Mouse (Mus musculus) c-Kit-negative CD71-positive TER-119-positive erythroid progenitor cells, embryonic 14.5 days (primary cell): ENCODE measurements around the gene Nfe2.
"Not testable (repeated sequence)": the region's sequence is repeated elsewhere in the genome, so short reads cannot be mapped to it uniquely, and the experiment has no call there.

Source experiments
- DNase-seq: peaks from one replicate; pipeline ENCODE4 v3.0.0-alpha.2; 2013; ENCODE audit warnings: low read depth, low spot score

Nfe2 gene

DNA sequence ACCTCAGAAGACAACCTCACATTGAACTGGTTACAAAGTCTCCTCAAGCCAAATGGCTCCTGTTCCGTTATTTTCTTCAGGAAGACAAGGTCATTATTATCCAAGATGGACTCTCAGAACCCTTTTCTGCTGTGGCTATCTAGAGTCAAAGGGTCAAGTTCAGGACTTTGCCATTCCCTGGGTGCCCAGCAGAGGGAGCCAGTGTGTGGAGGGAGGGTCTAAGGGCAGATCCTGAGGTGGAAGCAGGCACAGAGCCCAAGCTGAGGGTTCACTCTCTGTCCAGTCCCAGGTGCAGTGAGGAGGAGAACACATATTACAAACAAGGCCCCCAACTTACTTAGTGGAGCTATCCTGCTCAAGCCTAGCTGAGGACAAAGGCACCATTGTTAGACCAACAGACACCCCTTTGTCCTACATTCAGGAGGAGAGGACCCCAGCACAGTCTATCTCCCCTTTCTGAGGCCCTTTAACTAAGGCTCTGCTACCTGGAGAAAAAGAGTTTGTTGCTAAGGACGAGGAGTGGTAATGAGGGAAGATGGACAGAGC lies 7.9 kb downstream of the Nfe2 start:
- no peak for DNase-seq

DNA sequence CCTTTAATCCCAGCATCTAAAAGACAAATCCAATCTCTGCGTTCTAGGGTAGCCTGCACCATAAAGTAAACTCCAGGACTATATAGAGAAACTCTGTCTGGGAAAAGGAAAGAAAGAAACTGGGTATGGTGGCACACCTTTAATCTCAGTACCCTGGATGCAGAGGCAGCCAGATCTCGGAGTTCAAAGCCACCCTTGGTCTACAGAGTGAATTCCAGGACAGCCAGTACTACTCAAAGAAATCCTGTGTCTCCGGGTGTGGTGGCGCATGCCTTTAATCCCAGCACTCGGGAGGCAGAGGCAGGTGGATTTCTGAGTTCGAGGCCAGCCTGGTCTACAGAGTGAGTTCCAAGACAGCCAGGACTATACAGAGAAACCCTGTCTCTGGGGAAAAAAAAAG lies 8.7 kb downstream of the Nfe2 start:
- DNase-seq = not testable (repeated sequence)

DNA sequence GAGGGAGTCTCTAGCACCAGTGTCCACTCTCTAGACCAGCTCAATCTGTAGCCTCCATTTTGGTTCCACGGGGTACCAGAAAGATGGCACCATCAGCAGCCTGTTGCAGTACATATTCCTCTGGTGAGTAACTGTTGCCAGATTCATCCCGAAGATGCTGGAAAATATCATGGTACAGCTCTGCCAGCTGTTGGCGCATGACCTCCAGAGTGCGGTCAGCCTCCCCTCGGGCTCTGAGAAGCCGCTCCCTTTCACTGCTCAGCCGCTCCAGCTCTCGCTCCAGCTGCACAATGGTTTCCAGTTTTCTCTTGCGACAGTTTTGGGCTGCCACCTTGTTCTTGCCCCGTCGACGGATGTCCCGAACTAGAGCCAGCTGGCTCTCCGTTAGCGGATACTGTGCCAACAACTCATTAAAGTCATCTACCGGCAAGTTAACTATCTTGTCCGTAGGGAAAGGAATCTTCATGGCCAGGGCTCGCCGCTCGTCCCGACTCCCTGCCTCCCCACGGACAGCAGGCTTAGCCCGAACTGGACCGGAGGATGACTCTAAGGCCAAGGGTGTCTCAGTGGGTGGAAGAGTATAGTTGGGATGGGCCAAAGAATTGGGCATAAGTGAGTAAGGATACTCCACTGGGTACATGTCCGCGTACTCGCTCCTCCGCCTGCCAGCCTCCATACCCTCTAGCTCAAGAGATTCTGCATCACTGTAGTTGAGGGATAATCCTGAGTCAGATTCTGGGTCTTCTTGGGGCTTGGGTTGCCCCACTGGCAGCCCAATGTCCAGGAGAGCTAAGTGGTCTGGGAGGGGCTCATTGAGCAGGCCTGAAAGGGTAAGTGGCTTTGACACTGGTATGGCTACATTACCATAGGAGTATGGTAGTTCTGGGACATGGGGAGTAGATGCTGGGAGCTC lies 9.5 kb downstream of the Nfe2 start:
- no peak for DNase-seq

DNA sequence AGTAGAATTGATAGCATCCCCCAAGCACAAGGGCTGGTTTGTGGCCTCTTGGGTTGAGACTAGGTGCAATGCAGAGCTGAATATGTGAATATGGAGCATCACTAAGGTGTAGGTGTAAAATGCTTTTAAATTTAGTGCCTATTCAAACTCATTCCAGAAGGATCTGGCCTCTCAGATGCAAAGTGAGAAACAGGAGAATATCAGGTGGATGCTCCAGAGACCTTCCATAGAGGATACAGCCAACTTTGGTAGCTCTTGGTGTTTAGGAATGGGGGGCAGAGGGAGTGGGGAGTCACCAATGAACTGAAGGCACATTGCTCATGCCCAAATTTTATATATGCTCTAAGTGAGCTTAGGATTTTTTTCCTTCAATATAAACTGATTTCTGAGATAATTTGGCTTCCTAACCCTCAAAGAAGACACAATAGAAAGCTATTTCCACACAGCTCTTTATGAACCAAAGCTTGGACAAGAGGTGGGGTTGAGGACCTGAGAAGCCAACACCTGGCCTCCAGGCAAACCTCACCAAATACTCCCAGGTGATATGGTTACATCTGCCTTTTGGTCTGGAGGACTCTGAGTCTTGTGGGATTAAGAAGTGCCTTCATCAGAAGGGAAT lies 10.3 kb downstream of the Nfe2 start:
- DNase-seq = no peak

DNA sequence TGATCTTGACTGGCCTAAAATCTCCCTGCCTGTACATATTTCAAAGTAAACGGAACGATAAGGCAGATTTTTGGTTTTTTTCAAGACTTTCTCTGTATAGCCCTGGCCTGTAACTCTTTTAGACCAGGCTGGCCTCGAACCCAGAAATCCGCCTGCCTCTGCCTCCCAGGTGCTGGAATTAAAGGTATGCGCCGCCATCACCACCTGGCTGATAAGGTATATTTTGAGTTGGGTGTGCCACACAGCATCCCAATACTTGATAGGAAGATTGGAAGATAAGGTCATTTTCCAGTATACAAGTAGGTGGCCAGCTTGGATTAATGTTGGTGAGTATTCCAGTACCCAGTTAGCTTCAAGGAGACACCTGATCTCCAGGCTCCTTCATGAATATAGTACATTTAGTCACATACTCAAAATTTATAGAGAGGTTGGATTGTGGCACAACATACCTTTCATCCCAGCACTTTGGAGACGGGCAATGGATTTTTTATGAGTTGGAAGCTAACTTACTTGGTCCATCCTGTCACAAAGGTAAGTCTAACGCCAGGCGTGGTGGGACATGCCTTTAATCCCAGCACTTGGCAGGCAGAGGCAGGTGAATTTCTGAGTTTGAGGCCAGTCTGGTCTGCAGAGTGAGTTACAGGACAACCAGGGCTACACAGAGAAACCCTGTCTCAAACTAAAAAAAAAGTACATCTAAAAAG lies 11.0 kb downstream of the Nfe2 start:
- DNase-seq = no peak

DNA sequence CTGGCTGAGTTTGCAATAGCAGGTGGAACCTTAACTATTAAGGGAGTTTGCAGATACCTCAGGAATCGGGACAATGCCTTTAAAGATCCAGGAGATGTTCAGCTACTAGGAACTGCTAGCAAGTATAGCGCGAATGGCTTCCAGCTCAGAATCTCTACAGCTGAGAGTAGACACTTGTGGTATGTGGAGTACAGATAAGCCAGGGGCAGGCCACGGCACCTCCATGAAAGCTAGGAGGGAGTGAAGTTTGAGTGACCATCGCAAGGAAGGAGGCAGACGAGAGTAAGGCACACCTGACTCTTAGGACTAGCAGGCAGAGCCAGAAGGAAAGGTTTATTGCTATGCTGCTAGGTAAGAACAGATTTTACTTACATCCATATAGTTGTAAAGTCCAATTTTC lies 12.6 kb downstream of the Nfe2 start:
- DNase-seq = no peak

DNA sequence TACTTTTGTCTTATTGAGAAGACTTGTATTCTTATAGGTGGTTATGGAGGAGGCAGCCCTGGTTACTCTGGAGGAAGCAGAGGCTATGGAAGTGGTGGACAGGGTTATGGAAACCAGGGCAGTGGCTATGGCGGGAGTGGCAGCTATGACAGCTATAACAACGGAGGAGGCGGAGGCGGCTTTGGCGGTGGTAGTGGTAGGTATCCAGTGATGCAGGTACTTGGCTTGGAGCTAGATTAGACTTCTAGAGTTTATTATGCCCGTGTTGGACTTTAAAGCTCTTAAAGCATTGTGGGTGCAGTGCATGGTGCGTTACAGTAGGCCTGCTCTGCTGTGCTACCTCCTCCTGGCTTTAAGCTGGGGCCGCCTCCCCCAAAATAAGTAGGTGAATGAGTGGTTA lies 15.3 kb downstream of the Nfe2 start:
- no peak for DNase-seq

DNA sequence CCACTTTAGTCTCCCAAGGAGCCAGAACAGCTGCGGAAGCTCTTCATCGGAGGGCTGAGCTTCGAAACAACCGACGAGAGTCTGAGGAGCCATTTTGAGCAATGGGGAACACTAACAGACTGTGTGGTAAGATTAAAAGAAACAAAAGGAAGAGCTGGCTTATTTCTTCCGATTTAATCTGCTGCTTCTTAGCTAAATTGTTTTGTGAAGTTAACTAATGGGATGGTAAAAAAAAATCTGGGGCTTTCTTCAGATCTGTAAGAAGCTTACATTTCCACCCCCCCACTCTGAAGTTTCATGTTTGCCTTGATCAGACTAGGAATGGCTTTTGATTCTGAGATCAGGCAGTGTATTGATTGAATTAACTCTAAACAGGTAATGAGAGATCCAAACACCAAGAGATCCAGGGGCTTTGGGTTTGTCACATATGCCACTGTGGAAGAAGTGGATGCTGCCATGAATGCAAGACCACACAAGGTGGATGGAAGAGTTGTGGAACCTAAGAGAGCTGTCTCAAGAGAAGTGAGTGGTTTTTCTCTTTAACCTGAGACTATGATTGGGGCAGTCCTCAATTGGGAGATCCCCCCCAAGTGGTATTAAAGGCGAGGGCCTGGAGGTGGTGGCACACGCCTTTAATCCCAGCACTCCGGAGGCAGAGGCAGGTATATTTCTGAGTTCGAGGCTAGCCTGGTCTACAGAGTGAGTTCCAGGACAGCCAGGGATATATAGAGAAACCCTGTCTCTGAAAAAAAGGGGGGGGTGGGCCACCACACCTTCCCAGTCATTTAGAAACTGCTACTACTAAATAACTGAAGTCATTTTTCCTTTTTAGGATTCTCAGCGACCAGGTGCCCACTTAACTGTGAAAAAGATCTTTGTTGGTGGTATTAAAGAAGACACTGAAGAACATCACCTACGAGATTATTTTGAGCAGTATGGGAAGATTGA lies 16.9 kb downstream of the Nfe2 start:
- not testable (repeated sequence) for DNase-seq

DNA sequence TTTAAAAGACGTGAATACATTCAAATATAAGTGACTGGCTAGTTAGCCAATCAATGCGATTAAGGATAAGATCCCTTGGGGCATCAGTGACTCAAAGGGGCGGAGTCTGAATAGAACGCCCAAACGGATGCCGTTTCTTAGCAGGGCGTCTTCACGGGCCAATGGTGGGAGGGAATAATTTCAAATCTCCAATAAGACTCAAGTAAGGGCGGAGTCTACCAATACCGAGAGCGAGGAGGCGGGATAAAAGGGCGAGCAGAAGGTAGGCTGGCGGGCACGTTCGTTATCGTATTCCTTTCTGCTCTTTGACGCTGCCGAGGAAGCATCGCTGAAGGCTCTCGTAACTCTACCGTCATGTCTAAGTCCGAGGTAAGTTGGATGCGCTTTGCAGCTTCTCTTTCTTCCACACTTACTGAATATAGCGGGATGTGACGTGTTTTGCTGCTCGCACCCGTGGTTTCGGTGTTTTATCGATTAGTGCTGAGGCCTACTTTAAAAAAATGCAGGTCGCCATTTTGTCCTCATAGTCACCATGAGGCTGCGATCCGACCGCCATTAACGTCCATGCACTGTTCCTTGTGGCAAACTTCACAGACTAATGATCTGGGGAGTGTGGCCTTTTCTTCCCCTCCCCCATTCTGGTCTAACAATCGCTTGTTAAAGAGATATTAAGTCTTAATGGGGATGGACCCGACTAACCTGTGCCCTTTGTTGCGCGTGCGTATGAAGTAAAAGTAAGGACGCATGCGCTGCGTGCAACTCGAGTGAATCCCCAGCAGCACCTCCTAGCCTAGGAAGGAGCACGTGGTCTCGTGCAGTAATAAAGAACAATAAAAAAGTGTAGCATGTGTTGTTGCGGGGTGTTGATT lies 17.8 kb downstream of the Nfe2 start, which contains the start of gene Hnrnpa1:
Gene Hnrnpa1 (plus strand): TSS at position 273 of the 869 bp plus-strand sequence.
- DNase-seq = peak; percentile 98

DNA sequence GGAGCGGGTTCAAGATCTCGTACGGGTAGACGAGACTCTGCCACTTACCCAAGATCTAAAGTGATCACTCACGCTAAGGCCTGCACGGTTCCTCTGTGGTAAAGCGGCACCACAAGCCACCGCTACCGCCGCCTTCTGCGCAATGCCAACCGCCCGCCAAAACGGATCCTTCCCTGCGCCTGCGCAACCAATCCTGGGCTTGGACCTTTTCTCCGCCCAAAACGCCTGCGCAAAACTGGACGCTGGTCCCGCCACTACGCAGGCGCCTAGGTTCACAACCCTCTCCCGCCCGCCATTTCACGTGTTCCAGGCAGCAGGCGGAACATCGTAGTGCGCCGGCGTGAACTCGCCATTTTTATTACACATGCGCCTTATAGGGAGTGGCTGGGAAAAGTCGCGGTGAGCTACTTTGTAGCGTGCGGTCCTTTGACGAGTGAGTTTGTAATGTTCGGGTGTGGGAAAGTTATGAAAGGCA lies 18.5 kb downstream of the Nfe2 start, which contains the start of gene Cbx5:
Gene Cbx5 (minus strand): TSS at position 132 of the 475 bp plus-strand sequence.
- DNase-seq = peak; percentile 81

DNA sequence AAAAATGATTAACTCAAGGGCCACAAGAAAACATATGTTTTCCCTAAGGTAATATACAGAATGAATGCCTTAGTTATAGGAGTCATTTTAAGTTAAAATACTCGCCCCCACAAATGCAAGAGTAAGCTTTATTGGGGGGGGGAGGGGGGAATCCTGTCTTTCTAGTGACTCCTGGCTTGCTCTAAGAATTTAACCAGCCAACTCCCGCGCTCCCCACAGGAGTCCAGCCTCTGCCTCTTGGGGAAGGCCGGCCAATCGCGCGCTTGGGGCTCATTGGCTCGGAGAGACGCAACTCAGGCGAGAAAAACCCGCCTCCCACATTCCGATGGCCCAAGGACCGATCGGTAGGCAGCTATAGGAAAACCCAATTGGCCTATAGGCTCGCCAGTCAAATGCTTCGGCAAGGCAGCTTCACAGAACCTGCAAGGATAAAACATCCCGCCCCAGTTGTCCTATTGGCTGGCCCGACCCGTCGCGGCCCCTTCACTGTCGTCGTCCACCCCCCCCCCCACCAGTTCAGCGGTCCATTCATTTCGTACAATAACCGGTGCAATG lies 19.0 kb downstream of the Nfe2 start:
- peak; percentile 95 for DNase-seq

DNA sequence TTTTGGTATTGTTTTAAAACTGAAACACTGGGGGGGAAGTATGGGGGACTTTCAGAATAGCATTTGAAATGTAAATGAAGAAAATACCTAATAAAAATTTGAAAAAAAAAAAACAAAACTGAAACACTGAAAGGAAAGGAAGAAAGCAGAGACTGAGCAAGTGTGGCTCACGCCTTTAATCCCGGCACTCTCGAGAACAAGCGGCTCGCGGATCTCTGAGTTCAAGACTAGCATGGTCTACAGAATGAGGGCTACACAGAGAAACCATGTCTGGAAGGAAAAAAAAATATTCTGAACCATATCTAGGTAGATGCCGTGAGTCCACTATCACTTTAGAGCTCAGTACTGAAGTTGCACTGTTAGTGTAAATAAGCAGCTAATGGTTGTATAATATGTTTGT lies 20.9 kb downstream of the Nfe2 start:
- DNase-seq = no peak

DNA sequence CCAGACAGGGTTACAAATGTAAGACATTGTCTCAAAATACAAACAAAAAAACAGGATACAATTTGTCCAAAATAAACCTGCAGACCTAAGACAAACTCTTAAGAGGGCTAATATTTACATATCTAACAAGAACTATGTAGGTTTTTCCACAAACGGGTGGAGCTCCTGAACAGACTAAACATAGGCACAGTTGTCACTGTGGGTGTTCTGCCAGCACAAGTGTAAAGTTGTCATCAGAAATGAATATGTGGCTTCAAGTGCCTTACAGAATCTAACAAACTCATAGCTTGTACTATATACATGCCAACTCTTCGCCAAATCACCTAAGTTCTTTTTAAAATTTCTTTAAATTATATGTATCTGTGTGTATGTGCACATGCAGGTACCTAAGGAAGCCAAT lies 25.1 kb downstream of the Nfe2 start:
- DNase-seq = no peak

DNA sequence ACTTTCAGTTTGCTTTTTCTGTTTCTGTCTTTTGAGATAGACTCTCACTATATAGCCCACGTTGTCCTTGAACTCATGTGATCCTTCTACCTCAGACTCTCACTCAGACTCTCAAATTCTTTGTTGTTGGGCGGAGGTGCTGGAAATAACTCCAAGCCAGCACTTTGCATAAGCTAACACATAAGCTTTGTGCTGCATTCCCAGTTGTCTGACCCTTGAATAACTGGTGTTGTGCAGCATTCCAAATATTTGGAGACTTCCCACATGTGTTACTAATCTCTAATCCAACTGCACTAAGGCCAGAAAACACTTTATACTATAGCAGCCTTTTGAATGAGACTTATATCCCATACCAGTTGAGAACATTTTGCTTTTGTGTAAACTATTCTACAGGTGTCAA lies 29.3 kb downstream of the Nfe2 start:
- DNase-seq = no peak

DNA sequence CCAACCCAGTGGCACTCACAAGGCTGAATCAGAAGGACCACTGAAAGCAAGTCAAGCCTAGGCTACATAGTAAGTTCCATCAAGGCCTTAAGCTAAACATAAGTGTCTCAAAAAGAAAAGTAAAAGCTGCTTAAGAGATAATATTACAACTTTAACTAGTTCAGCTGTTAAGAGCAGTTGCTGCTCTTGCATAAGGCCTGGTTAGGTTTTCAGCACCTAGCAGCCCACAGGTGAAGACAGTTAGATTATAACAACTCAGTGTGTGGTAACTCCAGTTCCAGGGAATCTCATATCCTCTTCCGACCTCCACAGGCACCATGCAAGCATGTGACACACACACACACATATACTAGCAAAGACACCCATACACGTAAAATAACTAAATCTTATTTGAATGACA lies 30.6 kb downstream of the Nfe2 start:
- DNase-seq = no peak

DNA sequence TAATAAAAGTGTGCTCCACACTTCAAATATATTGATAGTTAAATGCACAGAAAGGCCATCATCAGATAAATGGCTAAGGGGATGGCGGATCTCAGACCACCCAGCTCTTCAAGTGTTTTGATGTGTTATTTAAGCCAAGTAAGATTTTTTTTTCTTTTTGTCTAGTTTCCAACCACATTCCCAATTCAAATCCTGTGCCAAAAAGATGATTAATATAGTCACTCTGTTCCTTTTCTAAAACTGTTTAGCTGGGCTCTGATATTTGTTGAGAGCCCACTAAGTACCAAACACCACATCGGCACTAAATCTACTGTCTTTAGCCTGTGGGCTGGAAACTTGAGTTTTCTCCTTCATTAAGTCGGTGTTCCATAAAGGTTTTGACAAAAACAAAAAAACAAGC lies 31.2 kb downstream of the Nfe2 start:
- DNase-seq = no peak

DNA sequence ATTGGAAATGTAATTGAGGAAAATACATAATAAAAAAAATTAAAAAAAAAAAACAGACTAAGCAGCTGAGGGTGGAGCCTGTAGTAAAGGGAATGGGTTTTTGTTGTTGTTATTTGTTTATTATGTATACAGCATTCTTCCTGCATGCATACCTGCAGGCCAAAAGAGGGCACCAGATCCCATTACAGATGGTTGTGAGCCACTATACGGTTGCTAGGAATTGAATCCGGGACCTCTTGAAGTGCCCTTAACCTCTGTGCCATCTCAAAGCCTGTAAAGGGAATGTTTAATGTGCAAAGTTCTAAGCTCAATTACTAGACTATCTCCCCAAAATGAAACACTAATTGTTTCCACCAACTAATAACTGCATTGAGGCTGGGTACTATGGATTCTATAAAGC lies 34.0 kb downstream of the Nfe2 start:
- DNase-seq = no peak

DNA sequence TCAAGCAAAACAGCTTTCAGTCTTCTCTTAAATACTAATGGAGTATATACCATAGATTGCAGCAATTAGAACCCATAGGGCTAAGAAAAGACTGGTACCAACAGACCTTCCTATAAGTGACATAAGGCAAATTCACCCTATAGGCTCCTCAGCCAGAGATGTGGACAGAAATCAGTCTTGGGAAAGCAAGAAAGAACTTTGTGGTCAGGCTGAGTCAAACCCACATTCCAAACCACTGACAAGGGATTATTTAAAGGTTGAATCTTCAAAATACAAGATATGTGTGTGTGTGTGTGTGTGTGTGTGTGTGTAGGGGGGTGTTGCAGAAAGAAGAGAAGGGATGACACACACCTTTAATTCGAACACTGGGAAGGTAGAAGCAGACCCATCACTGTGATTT lies 36.8 kb downstream of the Nfe2 start:
- no peak for DNase-seq

DNA sequence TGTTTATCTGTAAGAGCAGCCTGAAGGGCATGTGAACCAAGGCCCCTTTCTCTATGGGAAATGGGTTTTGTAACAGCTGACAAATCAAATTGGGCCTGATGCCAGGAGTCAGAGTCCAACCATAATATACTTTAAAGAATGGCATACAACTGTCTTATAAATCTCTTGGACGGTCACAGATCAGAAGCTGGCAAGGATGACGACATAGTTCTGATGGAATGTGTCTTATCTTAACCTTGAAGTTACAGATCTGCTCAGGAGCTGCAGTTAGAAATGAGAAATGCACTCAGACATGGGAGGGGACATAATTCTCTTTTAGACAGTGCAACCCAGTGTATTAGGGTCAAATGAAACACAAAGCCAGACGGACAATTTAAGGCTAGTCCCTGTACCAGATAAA lies 37.4 kb downstream of the Nfe2 start:
- no peak for DNase-seq

DNA sequence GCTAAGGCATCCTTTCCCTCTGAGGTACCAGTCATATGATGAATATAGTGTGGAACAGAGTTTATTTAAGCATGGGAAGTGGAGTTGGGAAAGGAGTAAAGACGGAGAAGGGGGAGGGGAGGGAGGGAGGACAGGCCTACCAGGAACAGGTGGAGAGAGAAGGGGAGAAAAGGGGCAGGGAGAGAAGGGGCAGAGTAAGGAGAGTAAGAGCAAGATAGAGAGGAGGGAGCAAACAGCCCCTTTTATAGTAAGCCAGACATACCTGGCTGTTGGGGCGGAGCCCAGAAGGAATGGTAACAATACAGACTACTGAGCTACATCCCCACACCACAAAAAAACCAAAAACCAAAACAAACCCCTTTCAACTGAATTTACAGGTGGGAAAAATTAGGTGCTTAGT lies 42.2 kb downstream of the Nfe2 start:
- no peak for DNase-seq
